Mouse (Mus musculus) heart, postnatal 0 days (tissue): ENCODE data around the gene Bbx. TPM values are rescaled to one million over a fixed set of nuclear protein-coding genes. Genes with fewer than 3 reads are reported as not detected.

ENCODE experiments used
- ATAC-seq: fragments of 200-750 bp; cut with Nextera tagmentation; 2 replicates; pipeline ENCODE4 v1.8.0; 2017; ENCODE audit warnings: low read depth, moderate number of reproducible peaks, moderate library complexity; ENCODE audit not compliant: insufficient read depth
- DNase-seq: peaks from one replicate; pipeline ENCODE4 v3.0.0-alpha.2; 2016; ENCODE audit warnings: low spot score
- H3K27ac ChIP-seq: fragments of 300-500 bp; sonication (generic); 2 replicates; pipeline ENCODE4 v1.5.1; 2014; ENCODE audit warnings: low read depth, mild to moderate bottlenecking
- H3K27me3 ChIP-seq: fragments of 300-500 bp; sonication (generic); 2 replicates; pipeline ENCODE4 v1.6.1; 2014; ENCODE audit warnings: low read length, mixed read lengths; ENCODE audit not compliant: control insufficient read depth, insufficient read depth
- H3K36me3 ChIP-seq: fragments of 300-500 bp; sonication (generic); replicated peaks from 2 replicates; pipeline ENCODE4 v1.6.1; 2014; ENCODE audit warnings: low read length, mixed read lengths; ENCODE audit not compliant: control insufficient read depth, insufficient read depth
- H3K4me1 ChIP-seq: fragments of 300-500 bp; sonication (generic); 2 replicates; pipeline ENCODE4 v1.6.1; 2014; ENCODE audit warnings: antibody characterized with exemption; ENCODE audit not compliant: control insufficient read depth, insufficient read depth
- H3K4me2 ChIP-seq: fragments of 300-500 bp; sonication (generic); 2 replicates; pipeline ENCODE4 v1.6.1; 2014; ENCODE audit warnings: low read depth, mild to moderate bottlenecking, low read length, moderate library complexity
- H3K4me3 ChIP-seq: fragments of 300-500 bp; sonication (generic); 2 replicates; pipeline ENCODE4 v1.5.1; 2014; ENCODE audit warnings: low read depth, low read length
- H3K9ac ChIP-seq: fragments of 300-500 bp; sonication (generic); replicated peaks from 2 replicates; pipeline ENCODE4 v1.6.1; 2014; ENCODE audit warnings: low read depth, low read length, mixed read lengths
- H3K9me3 ChIP-seq: fragments of 300-500 bp; sonication (generic); replicated peaks from 2 replicates; pipeline ENCODE4 v1.6.1; 2016; ENCODE audit warnings: low read length; ENCODE audit not compliant: control insufficient read depth
- CTCF ChIP-seq: IDR thresholded peaks from 2 replicates; pipeline ENCODE4 v1.5.1; 2016; ENCODE audit warnings: antibody characterized with exemption, control low read depth, low read depth
- EP300 ChIP-seq: IDR thresholded peaks from 2 replicates; pipeline ENCODE4 v1.6.1; 2016; ENCODE audit warnings: antibody characterized with exemption, low read depth
- WGBS: fragments of 180-500 bp; shearing (Covaris S2); extraction: QIAGEN DNeasy Blood & Tissue Kit; methylation state at CpG from one replicate; pipeline ENCODE4 v1.1.7; 2014; 5-methylcytosine and 5-hydroxymethylcytosine counted together
- polyA plus RNA-seq: library from polyadenylated mRNA; unstranded; fragments of >200 nt; fragmentation: Nextera tagmentation; extraction: Ambion mirVana; gene quantifications from 2 replicates; pipeline ENCODE4 v1.2.1, GENCODE M21; 2015
- total RNA-seq: library from RNA; depleted of rRNA; stranded (reverse); fragments of >200 nt; gene quantifications from 2 replicates; pipeline ENCODE4 v1.2.3, GENCODE M21; 2014; ENCODE audit warnings: low replicate concordance

Gene Bbx
- total and polyA plus RNA-seq, 2 experiments from 2014 or later = 17.4 to 20.3 TPM

- no peak overlapping the region for H3K27ac ChIP-seq
Measured at GRCm38 (mm10) chr16:50462226-50462870, 30.2 kb upstream of the Bbx start.

DNA sequence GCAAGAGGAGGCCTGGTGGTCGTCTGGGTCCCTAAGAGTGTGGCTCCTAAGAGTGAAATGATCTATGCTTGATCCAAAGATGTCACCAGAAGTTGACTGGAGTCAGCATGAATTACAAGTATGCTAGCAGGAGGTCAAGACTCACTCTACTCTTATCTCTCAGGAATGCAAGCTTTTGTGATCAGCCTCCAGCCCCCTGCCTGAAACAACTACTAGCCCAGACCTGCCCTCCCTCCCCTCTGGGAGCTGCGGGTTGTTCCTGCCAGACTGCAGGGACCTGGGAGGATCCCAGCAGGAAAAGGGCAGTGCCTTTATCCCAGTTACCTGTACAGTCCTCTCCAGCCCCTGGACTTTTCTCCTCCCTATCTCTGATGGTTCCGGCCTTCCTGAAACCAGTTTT is 27.0 kb upstream of the Bbx start:
- no peak overlapping the region for H3K9ac ChIP-seq
- H3K4me1 ChIP-seq = no peaks in the 10 kb centered on the region; the same call in 1 of the 2 replicates
- 32% methylated on average over 3 of the region's 3 CpGs for WGBS
- H3K4me3 ChIP-seq = no peak overlapping the region
- H3K9me3 ChIP-seq = no peaks in the 10 kb centered on the region
- H3K4me2 ChIP-seq = no peak overlapping the region
- TF ChIP-seq EP300 = no peak
- TF ChIP-seq CTCF = no peak
- ATAC-seq (no peak), DNase-seq (no peak)
- no peaks in the 10 kb centered on the region for H3K36me3 ChIP-seq
- no peaks in the 10 kb centered on the region for H3K27me3 ChIP-seq
- no peak overlapping the region for H3K27ac ChIP-seq

More at GRCm38 (mm10) chr16:50462226-50462870, 30.2 kb upstream of the Bbx start:
- no peaks in the 10 kb centered on the region for H3K27me3 ChIP-seq
- 32% methylated on average over 10 of the region's 10 CpGs for WGBS
- H3K4me1 ChIP-seq = no peaks in the 10 kb centered on the region; the same call in 1 of the 2 replicates
- no peaks in the 10 kb centered on the region for H3K36me3 ChIP-seq
- no peak overlapping the region for H3K4me3 ChIP-seq
- no peak for DNase-seq
- ATAC-seq = no peak
- no peaks in the 10 kb centered on the region for H3K9me3 ChIP-seq
- H3K9ac ChIP-seq = no peak overlapping the region
- H3K4me2 ChIP-seq = peak overlapping the region; percentile 27
- TF ChIP-seq CTCF = no peak
- no peak for TF ChIP-seq EP300

DNA sequence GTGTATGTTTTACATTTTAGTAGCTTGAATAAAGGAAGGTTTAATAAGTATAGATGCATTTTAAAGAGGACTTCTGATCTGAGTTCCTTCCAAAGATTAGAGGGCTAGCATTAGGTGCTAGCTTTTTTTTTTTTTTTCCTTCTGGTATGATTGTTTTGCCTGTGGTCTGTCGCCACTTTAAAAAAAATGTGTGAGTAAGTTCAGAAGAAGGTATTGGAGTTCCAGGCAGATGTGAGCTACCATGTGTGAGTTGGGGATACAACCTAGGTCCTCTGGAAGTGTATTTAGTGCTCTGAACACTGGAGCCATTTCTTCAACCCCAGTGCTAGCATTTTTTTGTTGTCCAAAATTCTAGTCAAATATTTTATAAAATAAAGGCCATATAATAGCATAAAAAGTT is 23.9 kb upstream of the Bbx start:
- no peak overlapping the region for H3K27ac ChIP-seq
- no peaks in the 10 kb centered on the region for H3K4me1 ChIP-seq
- TF ChIP-seq CTCF (no peak), EP300 (no peak)
- H3K9me3 ChIP-seq = no peaks in the 10 kb centered on the region
- no peaks in the 10 kb centered on the region for H3K27me3 ChIP-seq
- H3K36me3 ChIP-seq = no peaks in the 10 kb centered on the region
- 57% methylated on average over 1 of the region's 1 CpGs for WGBS
- no peak for DNase-seq
- H3K4me3 ChIP-seq = no peak overlapping the region
- no peak for ATAC-seq
- no peak overlapping the region for H3K4me2 ChIP-seq
- H3K9ac ChIP-seq = no peak overlapping the region

DNA sequence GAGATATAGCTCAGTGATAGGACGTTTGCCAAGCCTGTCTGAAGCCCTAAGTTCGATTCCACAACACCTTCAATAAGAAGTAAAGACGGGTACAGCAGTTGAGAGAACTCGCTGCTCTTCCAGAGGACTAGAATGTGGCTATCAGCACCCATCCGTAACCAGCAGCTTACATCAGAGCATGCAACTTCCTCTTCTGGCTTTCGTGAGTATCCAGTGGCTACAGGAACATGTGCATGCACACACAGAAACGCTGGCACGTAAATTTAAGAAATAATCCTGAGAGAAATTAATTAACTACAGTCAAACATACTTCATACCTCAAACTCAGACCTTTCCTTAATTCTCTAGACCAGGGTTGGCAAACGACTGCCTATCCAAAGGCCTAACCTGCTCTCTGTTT is 16.9 kb upstream of the Bbx start:
- 75% methylated on average over 9 of the region's 9 CpGs for WGBS
- no peaks in the 10 kb centered on the region for H3K27me3 ChIP-seq
- DNase-seq (no peak), ATAC-seq (no peak)
- H3K4me2 ChIP-seq = no peak overlapping the region
- no peak overlapping the region for H3K4me3 ChIP-seq
- H3K4me1 ChIP-seq = no peaks in the 10 kb centered on the region
- no peaks in the 10 kb centered on the region for H3K36me3 ChIP-seq
- TF ChIP-seq EP300 (no peak), CTCF (no peak)
- no peaks in the 10 kb centered on the region for H3K9me3 ChIP-seq
- no peak overlapping the region for H3K9ac ChIP-seq
- no peak overlapping the region for H3K27ac ChIP-seq

DNA sequence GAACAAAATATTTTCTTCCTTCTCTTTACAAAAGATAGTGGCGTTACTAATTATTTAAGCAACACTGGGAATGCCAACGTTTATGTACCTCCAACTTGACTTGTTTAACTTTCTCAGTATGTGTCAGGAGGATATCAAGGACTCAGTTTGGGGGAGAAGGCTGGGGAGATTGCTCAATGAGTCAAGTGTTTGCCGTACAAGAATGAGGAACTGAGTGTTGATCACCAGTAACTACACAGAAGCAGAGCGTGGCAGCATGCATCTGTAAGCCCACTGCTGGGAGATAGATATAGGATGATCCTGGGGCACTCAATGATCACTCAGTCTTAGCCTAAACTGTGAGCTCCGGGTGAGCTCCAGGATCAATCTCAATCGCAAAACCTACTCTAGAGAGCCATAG is 12.8 kb upstream of the Bbx start:
- Histone ChIP-seq H3K4me2 (no peak overlapping the region), H3K9ac (no peak overlapping the region), H3K9me3 (no peaks in the 10 kb centered on the region), H3K27me3 (no peaks in the 10 kb centered on the region), H3K27ac (no peak overlapping the region), H3K4me1 (no peaks in the 10 kb centered on the region), H3K4me3 (no peak overlapping the region), H3K36me3 (no peaks in the 10 kb centered on the region)
- DNase-seq = no peak
- no peak for ATAC-seq
- TF ChIP-seq EP300 (no peak), CTCF (no peak)
- 75% methylated on average over 6 of the region's 6 CpGs for WGBS

DNA sequence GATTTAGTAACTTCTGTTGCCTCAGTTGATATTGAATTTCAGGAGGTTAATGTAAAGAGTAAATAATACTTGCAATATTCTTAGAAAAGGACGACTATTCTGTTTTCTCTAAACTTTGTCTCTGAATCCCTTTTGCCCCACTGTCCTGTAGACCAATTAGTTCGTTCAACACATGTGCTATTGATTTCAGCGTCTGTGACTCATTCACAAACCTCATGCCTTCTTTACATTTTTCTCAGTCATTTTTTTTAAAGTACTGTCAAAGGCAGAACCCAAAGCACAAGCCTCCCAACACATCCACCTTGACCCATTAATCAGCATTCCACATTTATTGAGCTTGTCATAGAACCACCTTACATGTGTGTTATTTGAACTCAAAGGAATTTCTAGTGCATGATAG is 6.6 kb upstream of the Bbx start:
- no peak overlapping the region for H3K27ac ChIP-seq
- no peak overlapping the region for H3K4me3 ChIP-seq
- 81% methylated on average over 3 of the region's 3 CpGs for WGBS
- no peaks in the 10 kb centered on the region for H3K9me3 ChIP-seq
- no peaks in the 10 kb centered on the region for H3K36me3 ChIP-seq
- no peak for TF ChIP-seq EP300
- TF ChIP-seq CTCF = no peak
- DNase-seq (no peak), ATAC-seq (no peak)
- H3K4me2 ChIP-seq = no peak overlapping the region
- H3K9ac ChIP-seq = no peak overlapping the region
- no peaks in the 10 kb centered on the region for H3K27me3 ChIP-seq
- no peaks in the 10 kb centered on the region for H3K4me1 ChIP-seq
